Mouse (Mus musculus): ENCODE data around the gene Ssr2. TPM values are rescaled to one million over a fixed set of nuclear protein-coding genes. Genes with fewer than 3 reads are reported as not detected.

Ssr2 gene
- polyA plus RNA-seq, 1 experiment from 2014 or later, result 152 TPM

DNA sequence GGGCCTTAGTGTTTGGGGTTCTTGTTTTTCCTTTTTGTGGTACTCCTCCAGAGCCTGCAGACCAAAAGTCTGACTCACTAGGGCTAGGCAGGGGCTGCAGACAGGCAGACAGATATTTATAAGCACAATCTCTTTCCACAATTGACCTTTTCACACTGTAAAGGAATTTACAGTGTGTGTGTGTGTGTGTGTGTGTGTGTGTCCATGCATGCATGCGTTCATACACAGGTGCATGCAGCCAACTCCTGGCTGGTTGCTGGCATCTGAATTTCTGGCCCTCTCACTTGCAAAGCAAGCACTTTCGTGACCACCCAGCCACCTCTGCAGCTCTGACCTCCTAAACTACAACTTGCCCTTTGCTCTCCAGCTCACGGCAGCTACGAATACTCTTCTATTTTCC, 33.4 kb downstream of the Ssr2 start:
- WGBS, result 78% methylated on average over 4 of the region's 4 CpGs
- Histone ChIP-seq H3K9ac (ENCODE audit: low read depth, low read length) (no peak overlapping the region), H3K4me3 (ENCODE audit: low read depth, low read length) (no peak overlapping the region)

DNA sequence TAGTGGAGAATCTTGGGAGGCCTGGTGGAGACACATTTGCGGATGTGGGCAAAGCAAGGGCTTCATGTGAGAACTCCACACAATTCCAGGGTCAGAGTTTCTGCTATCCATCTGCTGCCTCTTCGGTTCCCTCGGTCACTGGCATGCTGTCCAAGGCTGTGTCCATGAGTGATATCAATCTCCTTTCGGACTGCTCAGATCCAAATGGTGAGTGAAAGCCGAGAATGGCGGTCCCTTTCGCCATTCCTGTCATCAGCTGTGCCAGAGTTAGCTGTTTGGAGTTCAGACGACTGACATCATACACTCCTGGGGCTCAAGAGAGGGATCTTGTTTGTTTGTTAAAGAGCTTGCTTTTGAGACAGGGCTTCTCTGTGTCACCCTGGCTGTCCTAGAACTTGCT, 38.7 kb downstream of the Ssr2 start:
- no peaks in the 10 kb centered on the region for H3K9me3 ChIP-seq (ENCODE audit: control insufficient read depth, low read length)
- no peak for ATAC-seq (ENCODE audit: low FRiP score)
- no peaks in the 10 kb centered on the region for H3K36me3 ChIP-seq (ENCODE audit: control insufficient read depth, insufficient read depth, low read length)
- H3K4me1 ChIP-seq (replicated peaks; ENCODE audit: control insufficient read depth, insufficient read depth, low read length), result no peaks in the 10 kb centered on the region
- no peak overlapping the region for H3K4me3 ChIP-seq (ENCODE audit: low read depth, low read length)
- DNase-seq (ENCODE audit: low spot score), result no peak
- 75% methylated on average over 8 of the region's 8 CpGs for WGBS
- H3K4me2 ChIP-seq (replicated peaks; ENCODE audit: low read depth, low read length), result no peak overlapping the region
- no peaks in the 10 kb centered on the region for H3K27me3 ChIP-seq (ENCODE audit: control insufficient read depth, insufficient read depth, low read length)
- H3K9ac ChIP-seq (ENCODE audit: low read depth, low read length), result no peak overlapping the region
- H3K27ac ChIP-seq (ENCODE audit: low read depth, low read length), result no peak overlapping the region

More for the DNA sequence above, 33.4 kb downstream of the Ssr2 start:
- no peak overlapping the region for H3K4me2 ChIP-seq (replicated peaks; ENCODE audit: low read depth, low read length)
- H3K27ac ChIP-seq (ENCODE audit: low read depth, low read length), result no peak overlapping the region
- H3K4me1 ChIP-seq (replicated peaks; ENCODE audit: control insufficient read depth, insufficient read depth, low read length), result no peaks in the 10 kb centered on the region; the same call in 1 of the 2 replicates
- no peak for ATAC-seq (ENCODE audit: low FRiP score)
- no peak for DNase-seq (ENCODE audit: low spot score)
- no peaks in the 10 kb centered on the region for H3K36me3 ChIP-seq (ENCODE audit: control insufficient read depth, insufficient read depth, low read length)
- H3K9me3 ChIP-seq (ENCODE audit: control insufficient read depth, low read length), result no peaks in the 10 kb centered on the region
- no peaks in the 10 kb centered on the region for H3K27me3 ChIP-seq (ENCODE audit: control insufficient read depth, insufficient read depth, low read length)

- no peak for ATAC-seq (ENCODE audit: low FRiP score)
- no peaks in the 10 kb centered on the region for H3K4me1 ChIP-seq (replicated peaks; ENCODE audit: control insufficient read depth, insufficient read depth, low read length)
- DNase-seq (ENCODE audit: low spot score), result no peak
- no peaks in the 10 kb centered on the region for H3K27me3 ChIP-seq (ENCODE audit: control insufficient read depth, insufficient read depth, low read length)
- no peak overlapping the region for H3K4me2 ChIP-seq (replicated peaks; ENCODE audit: low read depth, low read length)
- H3K27ac ChIP-seq (ENCODE audit: low read depth, low read length), result no peak overlapping the region
- H3K4me3 ChIP-seq (ENCODE audit: low read depth, low read length), result no peak overlapping the region
- H3K9ac ChIP-seq (ENCODE audit: low read depth, low read length), result no peak overlapping the region
- H3K9me3 ChIP-seq (ENCODE audit: control insufficient read depth, low read length), result no peaks in the 10 kb centered on the region
- WGBS, result 64% methylated on average over 5 of the region's 5 CpGs
- H3K36me3 ChIP-seq (ENCODE audit: control insufficient read depth, insufficient read depth, low read length), result no peaks in the 10 kb centered on the region
Observed at GRCm38 (mm10) chr3:88615117-88615516, 39.4 kb downstream of the Ssr2 start.

DNA sequence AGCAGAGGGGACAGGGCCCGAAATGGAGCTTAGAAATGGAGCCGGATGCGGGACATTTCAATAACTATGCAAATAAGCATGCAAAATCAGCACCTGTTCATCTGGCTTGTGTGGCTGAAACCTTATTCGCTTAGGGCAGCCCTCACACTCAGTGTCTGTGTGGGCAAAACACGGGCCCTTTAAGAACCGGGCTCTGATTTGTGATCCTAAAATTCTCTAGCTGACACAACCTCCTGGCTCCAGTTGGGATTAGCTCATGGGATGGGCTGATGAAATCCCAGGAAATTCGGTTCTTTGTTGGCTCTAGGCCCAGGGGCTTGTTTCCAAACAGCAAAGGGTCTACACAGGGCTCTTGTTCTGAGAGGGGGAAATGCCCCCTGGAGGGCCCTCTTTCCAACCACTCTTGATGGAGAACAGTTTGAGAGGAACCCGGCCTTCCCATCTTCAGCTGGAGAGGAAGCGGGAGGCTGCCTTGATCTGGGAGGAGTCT, 40.3 kb downstream of the Ssr2 start:
- Histone ChIP-seq H3K9ac (ENCODE audit: low read depth, low read length) (no peak overlapping the region), H3K9me3 (ENCODE audit: control insufficient read depth, low read length) (no peaks in the 10 kb centered on the region), H3K36me3 (ENCODE audit: control insufficient read depth, insufficient read depth, low read length) (no peaks in the 10 kb centered on the region), H3K4me2 (replicated peaks; ENCODE audit: low read depth, low read length) (no peak overlapping the region), H3K4me3 (ENCODE audit: low read depth, low read length) (no peak overlapping the region), H3K27me3 (ENCODE audit: control insufficient read depth, insufficient read depth, low read length) (no peaks in the 10 kb centered on the region), H3K27ac (ENCODE audit: low read depth, low read length) (no peak overlapping the region), H3K4me1 (replicated peaks; ENCODE audit: control insufficient read depth, insufficient read depth, low read length) (no peaks in the 10 kb centered on the region)
- no peak for ATAC-seq (ENCODE audit: low FRiP score)
- no peak for DNase-seq (ENCODE audit: low spot score)
- WGBS, result 50% methylated on average over 9 of the region's 9 CpGs

GRCm38 (mm10) chr3:88616951-88617500, 41.4 kb downstream of the Ssr2 start:
- Histone ChIP-seq H3K4me1 (replicated peaks; ENCODE audit: control insufficient read depth, insufficient read depth, low read length) (no peaks in the 10 kb centered on the region), H3K27ac (ENCODE audit: low read depth, low read length) (no peak overlapping the region), H3K4me2 (replicated peaks; ENCODE audit: low read depth, low read length) (no peak overlapping the region), H3K27me3 (ENCODE audit: control insufficient read depth, insufficient read depth, low read length) (no peaks in the 10 kb centered on the region), H3K9ac (ENCODE audit: low read depth, low read length) (no peak overlapping the region), H3K4me3 (ENCODE audit: low read depth, low read length) (no peak overlapping the region), H3K9me3 (ENCODE audit: control insufficient read depth, low read length) (no peaks in the 10 kb centered on the region), H3K36me3 (ENCODE audit: control insufficient read depth, insufficient read depth, low read length) (no peaks in the 10 kb centered on the region)
- DNase-seq (ENCODE audit: low spot score), result no peak
- no peak for ATAC-seq (ENCODE audit: low FRiP score)
- 83% methylated on average over 3 of the region's 3 CpGs for WGBS

DNA sequence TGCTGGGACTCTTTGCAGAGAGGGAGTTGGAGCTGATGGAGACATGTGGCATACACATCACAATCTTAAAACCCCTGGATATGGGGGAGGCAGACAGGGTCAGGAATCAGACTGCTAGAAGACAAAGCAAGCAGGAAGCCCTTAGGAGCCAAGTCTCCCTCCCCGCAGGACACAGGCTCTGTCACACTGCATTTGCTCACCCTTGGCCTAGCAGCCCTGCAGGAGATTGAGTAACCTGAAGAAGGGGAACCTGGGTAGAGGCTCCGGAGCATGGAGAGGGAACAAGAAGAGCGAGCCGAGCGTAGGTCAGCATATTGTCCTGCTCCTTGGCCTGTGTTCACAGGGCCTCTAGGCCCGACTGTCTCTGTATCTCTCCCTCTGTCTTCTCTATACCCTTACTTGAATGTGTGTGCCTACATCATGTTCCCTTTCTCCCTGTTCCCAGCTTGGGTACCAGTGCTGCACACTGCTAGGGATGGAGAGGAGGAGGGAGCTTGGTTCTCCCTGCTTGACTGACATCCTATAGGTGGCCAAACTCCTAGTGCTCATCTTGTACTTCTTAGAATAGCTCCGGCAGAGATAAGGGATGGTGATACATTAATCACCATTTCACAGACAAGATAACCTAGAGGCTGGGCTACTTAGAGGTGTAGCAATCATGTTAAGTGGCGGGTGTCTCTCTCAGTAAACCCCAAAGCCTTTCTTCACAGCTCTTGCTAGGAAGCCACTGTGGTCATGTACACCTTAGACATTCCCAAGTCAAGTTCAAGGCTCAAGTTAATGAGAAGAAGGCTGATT, 42.6 kb downstream of the Ssr2 start:
- DNase-seq (ENCODE audit: low spot score) (no peak), ATAC-seq (ENCODE audit: low FRiP score) (no peak)
- no peak overlapping the region for H3K4me3 ChIP-seq (ENCODE audit: low read depth, low read length)
- 77% methylated on average over 8 of the region's 8 CpGs for WGBS
- no peak overlapping the region for H3K27ac ChIP-seq (ENCODE audit: low read depth, low read length)
- H3K9me3 ChIP-seq (ENCODE audit: control insufficient read depth, low read length), result no peaks in the 10 kb centered on the region
- H3K36me3 ChIP-seq (ENCODE audit: control insufficient read depth, insufficient read depth, low read length), result no peaks in the 10 kb centered on the region
- no peaks in the 10 kb centered on the region for H3K4me1 ChIP-seq (replicated peaks; ENCODE audit: control insufficient read depth, insufficient read depth, low read length)
- H3K9ac ChIP-seq (ENCODE audit: low read depth, low read length), result no peak overlapping the region
- H3K27me3 ChIP-seq (ENCODE audit: control insufficient read depth, insufficient read depth, low read length), result no peaks in the 10 kb centered on the region
- H3K4me2 ChIP-seq (replicated peaks; ENCODE audit: low read depth, low read length), result no peak overlapping the region

DNA sequence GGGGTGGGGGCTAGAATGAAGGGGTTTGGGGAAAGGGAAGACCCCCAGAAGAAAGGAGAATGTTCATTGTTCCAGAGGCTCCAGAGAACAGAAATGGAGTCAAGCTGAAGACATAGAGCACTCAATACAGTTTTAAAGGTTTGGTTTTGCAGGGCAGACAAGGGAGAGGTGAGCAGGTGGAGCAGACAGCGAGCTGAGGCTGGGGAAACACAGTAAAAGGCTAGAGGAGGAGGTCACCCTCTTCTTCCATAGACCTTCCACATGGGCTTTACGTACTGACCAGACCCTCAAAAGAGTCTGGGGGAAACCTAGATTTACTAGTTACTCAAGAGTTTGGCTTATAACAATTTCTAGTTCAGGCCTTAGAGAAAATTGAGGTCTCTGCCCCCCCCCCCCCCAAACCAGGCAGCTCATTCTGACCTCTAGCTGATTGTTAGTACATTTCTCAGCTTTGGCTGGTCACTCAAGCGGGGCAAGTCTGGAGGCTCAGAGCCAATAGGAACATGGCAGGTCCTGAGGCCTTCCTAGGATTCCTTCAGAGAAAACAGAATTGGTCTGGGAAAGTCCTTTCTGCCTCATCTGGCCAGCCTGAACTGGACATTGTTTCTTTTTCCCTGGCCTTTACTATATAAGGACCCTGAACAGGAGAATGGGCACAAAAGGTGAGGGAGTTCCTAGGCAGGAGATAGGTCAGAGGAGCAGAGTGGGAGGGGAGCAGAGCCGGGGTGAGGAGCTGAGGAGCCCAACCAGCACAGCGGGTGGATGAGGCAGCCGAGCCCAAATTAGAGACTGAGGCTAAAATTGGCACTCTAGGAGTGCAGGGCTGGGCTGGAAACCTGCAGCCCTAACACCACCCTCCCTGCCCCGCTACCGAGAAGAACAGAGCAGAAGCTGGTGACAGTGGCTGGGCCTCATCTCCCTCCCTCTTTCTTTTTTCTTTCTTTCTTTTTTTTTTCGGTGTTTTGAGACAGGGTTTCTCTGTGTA, 43.7 kb downstream of the Ssr2 start:
- H3K4me1 ChIP-seq (replicated peaks; ENCODE audit: control insufficient read depth, insufficient read depth, low read length), result peaks cover 3% of the 10 kb centered on the region; the same call in 1 of the 2 replicates
- DNase-seq (ENCODE audit: low spot score) (no peak), ATAC-seq (ENCODE audit: low FRiP score) (no peak)
- no peaks in the 10 kb centered on the region for H3K36me3 ChIP-seq (ENCODE audit: control insufficient read depth, insufficient read depth, low read length)
- no peaks in the 10 kb centered on the region for H3K9me3 ChIP-seq (ENCODE audit: control insufficient read depth, low read length)
- H3K4me3 ChIP-seq (ENCODE audit: low read depth, low read length), result no peak overlapping the region
- no peaks in the 10 kb centered on the region for H3K27me3 ChIP-seq (ENCODE audit: control insufficient read depth, insufficient read depth, low read length)
- no peak overlapping the region for H3K9ac ChIP-seq (ENCODE audit: low read depth, low read length)
- H3K27ac ChIP-seq (ENCODE audit: low read depth, low read length), result no peak overlapping the region
- H3K4me2 ChIP-seq (replicated peaks; ENCODE audit: low read depth, low read length), result no peak overlapping the region
- WGBS, result 45% methylated on average over 8 of the region's 9 CpGs

- peak overlapping the region; percentile 88 for H3K27ac ChIP-seq (ENCODE audit: low read depth, low read length)
- peak overlapping the region; percentile 89 for H3K4me3 ChIP-seq (ENCODE audit: low read depth, low read length)
- H3K9me3 ChIP-seq (ENCODE audit: control insufficient read depth, low read length), result no peaks in the 10 kb centered on the region
- no peaks in the 10 kb centered on the region for H3K36me3 ChIP-seq (ENCODE audit: control insufficient read depth, insufficient read depth, low read length)
- H3K4me2 ChIP-seq (replicated peaks; ENCODE audit: low read depth, low read length), result peak overlapping the region; percentile 82
- H3K27me3 ChIP-seq (ENCODE audit: control insufficient read depth, insufficient read depth, low read length), result no peaks in the 10 kb centered on the region
- DNase-seq (ENCODE audit: low spot score), result no peak
- H3K9ac ChIP-seq (ENCODE audit: low read depth, low read length), result peak overlapping the region; percentile 99
- peak; percentile 20 for ATAC-seq (ENCODE audit: low FRiP score)
- H3K4me1 ChIP-seq (replicated peaks; ENCODE audit: control insufficient read depth, insufficient read depth, low read length), result peaks cover 8% of the 10 kb centered on the region; the same call in 1 of the 2 replicates
- 12% methylated on average over 15 of the region's 15 CpGs for WGBS
Observed at GRCm38 (mm10) chr3:88620146-88620991, 44.7 kb downstream of the Ssr2 start.

Data from hindbrain, embryonic 11.5 days (tissue).